17 mouse cellular contexts compared by ENCODE assay signal in genomic region chr5:103320341-103320740, GRCm38 (mm10).
"Had no signal": no experiment of that assay in that cellular context is flagged by ENCODE, and none has a peak within 500 bp of the region (broad histone marks: within the 10 kb centered on the region; RNA-seq: fewer than 3 reads in every experiment).

No protein-coding gene starts in this region.

- H3K36me3 ChIP-seq: lung, embryonic 15.5 days; midbrain, embryonic 12.5 days; neural tube, embryonic 12.5 days; stomach, embryonic 15.5 days had no signal

- H3K4me3 ChIP-seq: lung, embryonic 15.5 days; megakaryocyte, embryonic 14.5 days; midbrain, embryonic 12.5 days; neural tube, embryonic 12.5 days; stomach, embryonic 15.5 days had no signal

- H3K4me1 ChIP-seq: lung, embryonic 15.5 days; megakaryocyte, embryonic 14.5 days; midbrain, embryonic 12.5 days; neural tube, embryonic 12.5 days; stomach, embryonic 15.5 days had no signal

- H3K27ac ChIP-seq: lung, embryonic 15.5 days; macrophage; midbrain, embryonic 12.5 days; neural tube, embryonic 12.5 days; stomach, embryonic 15.5 days; stomach, postnatal 0 days had no signal

- H3K27me3 ChIP-seq: lung, embryonic 15.5 days; megakaryocyte, embryonic 14.5 days; midbrain, embryonic 12.5 days; neural tube, embryonic 12.5 days; stomach, embryonic 15.5 days had no signal

- H3K9ac ChIP-seq: lung, embryonic 15.5 days; midbrain, embryonic 12.5 days; neural tube, embryonic 12.5 days; stomach, embryonic 15.5 days had no signal

- H3K9me3 ChIP-seq: lung, embryonic 15.5 days; midbrain, embryonic 12.5 days; neural tube, embryonic 12.5 days; stomach, embryonic 15.5 days had no signal

- DNase-seq: lung, adult 2 months; lung, postnatal 14 days; lung, postnatal 36 days; midbrain, embryonic 14.5 days; right cerebral cortex, postnatal 14 days; thymus, adult 2 months; thymus, postnatal 25 days; thymus, postnatal 4 days had no signal

- H3K4me2 ChIP-seq: lung, embryonic 15.5 days; midbrain, embryonic 12.5 days; neural tube, embryonic 12.5 days; stomach, embryonic 15.5 days had no signal

- ATAC-seq: lung, postnatal 0 days; midbrain, embryonic 16.5 days had no signal
